Mouse (Mus musculus): Measurements from ENCODE around the gene Cers4. TPM values are rescaled to one million over a fixed set of nuclear protein-coding genes. Genes with fewer than 3 reads are reported as not detected.

Gene Cers4
- 9.7 and 12.1 TPM in 2 replicates for polyA plus RNA-seq (2016; fragmentation: Nextera tagmentation; extraction: Ambion mirVana)

GRCm38 (mm10) chr8:4492851-4493685 is at the start of gene Cers4:
Gene Cers4, plus strand, starts transcription at chr8:4493026.
- WGBS, result under 1% methylated on average over 39 of the region's 39 CpGs
- Histone ChIP-seq H3K27me3 (replicated peaks; ENCODE audit: low read depth, poor library complexity, severe bottlenecking) (no peaks in the 10 kb centered on the region; the same call in 1 of the 2 replicates), H3K4me1 (peaks cover 25% of the 10 kb centered on the region), H3K4me3 (peak within 1 kb of the TSS; percentile 68), H3K9me3 (no peaks in the 10 kb centered on the region), H3K36me3 (replicated peaks) (no peaks in the 10 kb centered on the region), H3K27ac (replicated peaks) (peak within 1 kb of the TSS; percentile 81)
- peak; percentile 88 for DNase-seq (ENCODE audit: low spot score)

GRCm38 (mm10) chr8:4458165-4458564 is 34.7 kb upstream of the Cers4 start:
- Histone ChIP-seq H3K27me3 (replicated peaks; ENCODE audit: low read depth, poor library complexity, severe bottlenecking) (no peaks in the 10 kb centered on the region), H3K27ac (replicated peaks) (no peak overlapping the region), H3K4me3 (no peak overlapping the region), H3K9me3 (no peaks in the 10 kb centered on the region), H3K4me1 (no peaks in the 10 kb centered on the region), H3K36me3 (replicated peaks) (no peaks in the 10 kb centered on the region)
- no peak for DNase-seq (ENCODE audit: low spot score)
- 90% methylated on average over 2 of the region's 2 CpGs for WGBS

GRCm38 (mm10) chr8:4463061-4463460 is 29.8 kb upstream of the Cers4 start:
- WGBS, result 89% methylated on average over 2 of the region's 2 CpGs

GRCm38 (mm10) chr8:4474419-4475187 is 18.2 kb upstream of the Cers4 start:
- Histone ChIP-seq H3K4me1 (no peaks in the 10 kb centered on the region), H3K9me3 (no peaks in the 10 kb centered on the region), H3K27ac (replicated peaks) (no peak overlapping the region), H3K4me3 (no peak overlapping the region), H3K36me3 (replicated peaks) (no peaks in the 10 kb centered on the region), H3K27me3 (replicated peaks; ENCODE audit: low read depth, poor library complexity, severe bottlenecking) (no peaks in the 10 kb centered on the region)
- no peak for DNase-seq (ENCODE audit: low spot score)
- WGBS, result 84% methylated on average over 7 of the region's 7 CpGs

More at GRCm38 (mm10) chr8:4463061-4463460, 29.8 kb upstream of the Cers4 start:
- Histone ChIP-seq H3K4me3 (no peak overlapping the region), H3K27ac (replicated peaks) (no peak overlapping the region), H3K9me3 (no peaks in the 10 kb centered on the region), H3K36me3 (replicated peaks) (no peaks in the 10 kb centered on the region), H3K27me3 (replicated peaks; ENCODE audit: low read depth, poor library complexity, severe bottlenecking) (no peaks in the 10 kb centered on the region), H3K4me1 (no peaks in the 10 kb centered on the region)
- DNase-seq (ENCODE audit: low spot score), result no peak

- Histone ChIP-seq H3K9me3 (no peaks in the 10 kb centered on the region), H3K4me3 (no peak overlapping the region), H3K36me3 (replicated peaks) (no peaks in the 10 kb centered on the region), H3K27me3 (replicated peaks; ENCODE audit: low read depth, poor library complexity, severe bottlenecking) (no peaks in the 10 kb centered on the region), H3K4me1 (no peaks in the 10 kb centered on the region), H3K27ac (replicated peaks) (no peak overlapping the region)
- WGBS, result 79% methylated on average over 4 of the region's 4 CpGs
- DNase-seq (ENCODE audit: low spot score), result no peak
Observed at GRCm38 (mm10) chr8:4481154-4481553, 11.7 kb upstream of the Cers4 start.

- no peaks in the 10 kb centered on the region for H3K9me3 ChIP-seq
- WGBS, result 74% methylated on average over 4 of the region's 4 CpGs
- no peaks in the 10 kb centered on the region for H3K27me3 ChIP-seq (replicated peaks; ENCODE audit: low read depth, poor library complexity, severe bottlenecking)
- H3K27ac ChIP-seq (replicated peaks), result no peak overlapping the region
- no peaks in the 10 kb centered on the region for H3K36me3 ChIP-seq (replicated peaks)
- DNase-seq (ENCODE audit: low spot score), result no peak
- no peaks in the 10 kb centered on the region for H3K4me1 ChIP-seq
- H3K4me3 ChIP-seq, result no peak overlapping the region
Observed at GRCm38 (mm10) chr8:4481586-4481985, 11.2 kb upstream of the Cers4 start.

- WGBS, result 69% methylated on average over 4 of the region's 4 CpGs
- H3K4me1 ChIP-seq, result no peaks in the 10 kb centered on the region
- H3K9me3 ChIP-seq, result no peaks in the 10 kb centered on the region
- DNase-seq (ENCODE audit: low spot score), result no peak
- no peak overlapping the region for H3K27ac ChIP-seq (replicated peaks)
- H3K27me3 ChIP-seq (replicated peaks; ENCODE audit: low read depth, poor library complexity, severe bottlenecking), result no peaks in the 10 kb centered on the region
- no peaks in the 10 kb centered on the region for H3K36me3 ChIP-seq (replicated peaks)
- H3K4me3 ChIP-seq, result no peak overlapping the region
Observed at GRCm38 (mm10) chr8:4482501-4482900, 10.3 kb upstream of the Cers4 start.

GRCm38 (mm10) chr8:4483330-4483729 is 9.5 kb upstream of the Cers4 start:
- Histone ChIP-seq H3K36me3 (replicated peaks) (no peaks in the 10 kb centered on the region), H3K9me3 (no peaks in the 10 kb centered on the region), H3K27me3 (replicated peaks; ENCODE audit: low read depth, poor library complexity, severe bottlenecking) (no peaks in the 10 kb centered on the region), H3K4me1 (no peaks in the 10 kb centered on the region), H3K27ac (replicated peaks) (no peak overlapping the region), H3K4me3 (no peak overlapping the region)
- DNase-seq (ENCODE audit: low spot score), result no peak
- 86% methylated on average over 6 of the region's 6 CpGs for whole genome bisulfite sequencing

GRCm38 (mm10) chr8:4493686-4494440 is 1.0 kb downstream of the Cers4 start:
- no peak for DNase-seq (ENCODE audit: low spot score)
- peak overlapping the region; percentile 81 for H3K27ac ChIP-seq (replicated peaks)
- WGBS, result 12% methylated on average over 21 of the region's 21 CpGs

GRCm38 (mm10) chr8:4495976-4496375 is 3.1 kb downstream of the Cers4 start:
- H3K27me3 ChIP-seq (replicated peaks; ENCODE audit: low read depth, poor library complexity, severe bottlenecking), result no peaks in the 10 kb centered on the region; the same call in 1 of the 2 replicates
- no peak overlapping the region for H3K4me3 ChIP-seq

More at GRCm38 (mm10) chr8:4493686-4494440, 1.0 kb downstream of the Cers4 start:
- Histone ChIP-seq H3K36me3 (replicated peaks) (no peaks in the 10 kb centered on the region), H3K27me3 (replicated peaks; ENCODE audit: low read depth, poor library complexity, severe bottlenecking) (no peaks in the 10 kb centered on the region; the same call in 1 of the 2 replicates), H3K4me1 (peaks cover 25% of the 10 kb centered on the region), H3K9me3 (no peaks in the 10 kb centered on the region), H3K4me3 (peak overlapping the region; percentile 68)

GRCm38 (mm10) chr8:4497610-4498009 is 4.8 kb downstream of the Cers4 start:
- 73% methylated on average over 1 of the region's 1 CpGs for WGBS
- Histone ChIP-seq H3K9me3 (no peaks in the 10 kb centered on the region), H3K4me1 (peaks cover 22% of the 10 kb centered on the region), H3K27ac (replicated peaks) (no peak overlapping the region), H3K27me3 (replicated peaks; ENCODE audit: low read depth, poor library complexity, severe bottlenecking) (no peaks in the 10 kb centered on the region; the same call in 1 of the 2 replicates), H3K4me3 (no peak overlapping the region), H3K36me3 (replicated peaks) (0 out of 2 replicates have a peak, but pooled peaks cover 3% of the 10 kb centered on the region)
- no peak for DNase-seq (ENCODE audit: low spot score)

More at GRCm38 (mm10) chr8:4495976-4496375, 3.1 kb downstream of the Cers4 start:
- H3K9me3 ChIP-seq, result no peaks in the 10 kb centered on the region
- H3K36me3 ChIP-seq (replicated peaks), result 0 out of 2 replicates have a peak, but pooled peaks cover 3% of the 10 kb centered on the region
- H3K27ac ChIP-seq (replicated peaks), result no peak overlapping the region
- peaks cover 25% of the 10 kb centered on the region for H3K4me1 ChIP-seq
- no peak for DNase-seq (ENCODE audit: low spot score)
- 61% methylated on average over 6 of the region's 6 CpGs for WGBS

GRCm38 (mm10) chr8:4505364-4505763 is 12.5 kb downstream of the Cers4 start:
- no peaks in the 10 kb centered on the region for H3K4me1 ChIP-seq
- no peak overlapping the region for H3K27ac ChIP-seq (replicated peaks)
- no peak overlapping the region for H3K4me3 ChIP-seq
- no peaks in the 10 kb centered on the region for H3K27me3 ChIP-seq (replicated peaks; ENCODE audit: low read depth, poor library complexity, severe bottlenecking)
- H3K9me3 ChIP-seq, result no peaks in the 10 kb centered on the region
- DNase-seq (ENCODE audit: low spot score), result no peak
- WGBS, result 90% methylated on average over 1 of the region's 1 CpGs
- H3K36me3 ChIP-seq (replicated peaks), result no peaks in the 10 kb centered on the region
